Mouse (Mus musculus) retina, adult 2 months (tissue): ENCODE results near the gene Grin1.

Experiments used
- DNase-seq: peaks from one replicate; pipeline ENCODE4 v3.0.0-alpha.2; 2012; ENCODE audit warnings: low read depth, low spot score

The Grin1 gene

DNA sequence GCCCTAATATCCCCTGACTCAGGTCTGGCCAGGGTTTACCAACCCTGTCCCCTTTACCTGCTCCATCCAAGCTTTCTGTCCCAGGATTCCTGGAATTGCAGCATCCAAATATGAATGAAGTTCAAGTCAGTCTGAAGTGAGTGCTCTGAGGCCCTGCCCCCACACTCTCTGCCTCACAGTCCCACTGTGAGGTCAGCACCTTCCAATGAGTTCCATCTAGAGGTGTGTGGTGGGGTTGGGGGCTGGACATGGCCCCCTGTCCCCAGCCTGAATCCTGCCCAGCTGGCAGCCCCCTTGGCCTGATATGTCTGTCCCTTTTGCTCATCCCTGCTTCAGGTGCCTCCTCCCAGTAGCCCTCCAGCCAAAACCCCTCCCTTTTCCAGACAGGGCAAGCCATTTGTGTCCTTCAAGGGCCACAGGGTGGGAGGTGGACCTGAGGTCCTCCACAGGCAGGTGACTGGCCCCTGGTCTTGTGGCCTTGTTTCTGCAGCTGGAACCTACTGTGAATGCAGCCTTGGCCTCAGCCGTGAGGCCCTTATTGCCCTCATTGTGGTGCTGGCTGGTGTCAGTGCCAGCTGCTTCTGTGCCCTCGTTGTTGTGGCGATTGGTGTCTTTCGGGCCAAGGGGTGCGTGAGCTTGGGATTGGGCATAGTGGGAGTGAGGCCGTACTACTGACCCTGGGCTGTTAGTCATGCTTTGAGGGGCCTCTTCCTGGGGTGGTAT is 30.9 kb downstream of the Grin1 start, which contains the start of gene Tmem210:
Gene Tmem210, plus strand, starts transcription at position 219 of the 723 bp plus-strand sequence.
- no peak for DNase-seq

DNA sequence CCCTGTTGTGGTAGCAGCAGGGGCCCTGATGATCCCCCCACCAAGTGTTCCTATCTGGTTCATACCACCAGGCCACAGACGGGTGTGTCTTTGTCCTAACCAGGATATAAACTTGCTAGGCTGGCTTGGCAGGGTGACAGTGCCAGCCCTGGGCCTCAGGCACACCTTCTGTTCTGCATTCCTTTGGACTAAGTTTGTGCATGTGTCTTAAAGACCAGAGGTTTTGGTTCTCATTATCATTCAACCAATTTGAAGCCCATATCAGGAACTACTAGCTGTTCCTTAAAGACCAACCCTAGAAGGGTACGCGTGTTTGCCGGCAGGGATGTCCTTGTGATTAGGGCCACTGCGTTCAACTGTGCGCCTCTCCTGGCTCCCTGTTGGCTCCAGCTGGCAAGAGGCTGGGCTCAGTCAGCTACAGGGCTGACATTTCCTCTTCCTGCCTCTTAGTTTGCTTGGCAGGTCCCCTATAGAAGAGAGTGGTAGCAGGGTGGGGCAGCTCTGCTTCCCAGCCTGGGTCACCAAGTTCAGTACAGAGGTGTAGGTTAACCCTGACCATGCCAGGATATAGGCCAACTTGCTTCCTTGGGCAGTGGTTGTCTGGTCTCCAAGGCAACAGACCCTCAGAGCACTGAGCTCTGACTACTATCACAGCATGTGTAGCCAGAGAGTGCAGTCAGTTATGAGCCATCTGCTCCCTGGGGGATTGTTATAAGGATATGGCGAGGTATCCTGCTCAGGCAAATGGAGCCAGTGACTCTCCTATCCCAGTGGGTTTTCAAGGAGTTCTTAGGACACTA is 31.9 kb downstream of the Grin1 start:
- DNase-seq = no peak

GRCm38 (mm10) chr2:25286314-25286713 is 32.7 kb downstream of the Grin1 start:
- no peak for DNase-seq

GRCm38 (mm10) chr2:25285551-25285950 is 33.4 kb downstream of the Grin1 start:
- no peak for DNase-seq

DNA sequence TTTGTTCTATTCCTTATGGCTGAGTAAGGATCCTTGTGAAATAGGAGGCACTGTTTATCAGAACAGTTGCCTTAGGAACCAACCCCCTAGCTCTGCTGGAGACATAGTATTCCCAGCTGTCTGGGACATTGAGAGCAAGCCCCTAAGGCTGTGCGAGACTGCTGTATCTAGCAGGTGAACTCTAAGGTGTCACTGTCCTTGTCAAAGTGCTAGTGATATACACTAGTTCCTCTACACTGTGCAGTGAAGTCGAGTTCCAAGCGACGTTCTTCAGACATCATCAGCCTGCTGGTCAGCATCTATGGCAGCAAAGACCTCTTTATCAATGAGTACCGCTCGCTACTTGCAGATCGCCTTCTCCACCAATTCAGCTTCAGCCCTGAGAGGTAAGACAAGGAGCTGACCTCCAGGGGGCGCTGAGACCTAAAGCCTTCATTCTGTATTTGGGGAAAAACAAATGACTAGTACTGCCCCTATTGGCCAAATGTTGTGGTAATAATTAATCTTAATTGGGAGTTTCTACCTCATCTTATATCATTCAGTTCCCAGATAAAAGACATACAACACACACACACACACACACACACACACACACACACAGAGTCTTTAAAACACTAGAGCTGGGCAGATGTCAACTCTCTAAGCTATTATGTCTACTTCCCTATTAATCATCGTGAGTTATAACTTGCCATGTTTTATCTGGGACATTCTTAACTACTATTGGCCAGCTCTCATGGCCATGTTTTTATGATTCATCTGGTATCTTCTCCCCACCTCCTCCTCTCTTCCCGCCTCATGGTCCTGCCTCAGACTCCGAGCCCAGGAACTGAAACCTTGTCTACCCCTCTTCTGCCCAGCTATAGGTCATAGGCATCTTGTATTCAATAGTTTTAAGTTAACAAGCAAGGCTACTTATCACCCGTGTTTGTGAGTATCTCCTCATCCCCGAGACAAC is 39.8 kb downstream of the Grin1 start:
- no peak for DNase-seq

DNA sequence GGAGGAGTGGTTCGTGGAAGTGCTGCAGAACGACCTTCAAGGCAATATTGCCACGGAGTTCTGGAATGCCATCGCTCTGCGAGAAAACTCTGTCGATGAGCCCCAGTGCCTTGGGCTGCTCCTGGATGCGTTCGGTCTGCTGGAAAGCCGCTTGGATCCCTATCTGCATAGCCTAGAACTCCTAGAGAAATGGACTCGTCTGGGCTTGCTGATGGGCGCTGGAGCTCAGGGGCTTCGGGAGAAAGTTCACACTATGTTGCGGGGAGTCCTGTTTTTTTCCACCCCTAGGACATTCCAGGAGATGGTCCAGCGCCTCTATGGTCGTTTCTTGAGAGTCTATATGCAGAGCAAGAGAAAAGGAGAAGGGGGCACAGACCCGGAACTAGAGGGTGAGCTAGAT is 46.0 kb downstream of the Grin1 start:
- no peak for DNase-seq

DNA sequence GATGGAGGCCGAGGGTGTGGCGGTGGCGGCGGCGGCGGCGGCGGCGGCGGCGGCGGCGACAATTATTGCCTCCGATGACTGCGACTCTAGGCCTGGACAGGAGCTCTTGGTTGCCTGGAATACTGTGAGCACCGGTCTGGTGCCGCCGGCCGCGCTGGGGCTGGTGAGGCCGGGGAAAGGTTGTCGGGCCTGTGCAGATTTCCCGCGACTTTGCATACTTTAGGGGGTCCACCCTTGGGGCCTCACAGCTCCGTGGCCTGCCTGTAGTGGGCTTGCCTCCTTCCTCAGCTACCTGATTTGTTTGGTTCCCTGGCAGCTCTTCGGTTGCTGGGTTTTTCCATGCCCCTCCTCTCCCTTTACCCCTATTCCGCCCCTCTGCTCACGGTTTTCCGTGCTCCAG is 46.5 kb downstream of the Grin1 start:
- no peak for DNase-seq

DNA sequence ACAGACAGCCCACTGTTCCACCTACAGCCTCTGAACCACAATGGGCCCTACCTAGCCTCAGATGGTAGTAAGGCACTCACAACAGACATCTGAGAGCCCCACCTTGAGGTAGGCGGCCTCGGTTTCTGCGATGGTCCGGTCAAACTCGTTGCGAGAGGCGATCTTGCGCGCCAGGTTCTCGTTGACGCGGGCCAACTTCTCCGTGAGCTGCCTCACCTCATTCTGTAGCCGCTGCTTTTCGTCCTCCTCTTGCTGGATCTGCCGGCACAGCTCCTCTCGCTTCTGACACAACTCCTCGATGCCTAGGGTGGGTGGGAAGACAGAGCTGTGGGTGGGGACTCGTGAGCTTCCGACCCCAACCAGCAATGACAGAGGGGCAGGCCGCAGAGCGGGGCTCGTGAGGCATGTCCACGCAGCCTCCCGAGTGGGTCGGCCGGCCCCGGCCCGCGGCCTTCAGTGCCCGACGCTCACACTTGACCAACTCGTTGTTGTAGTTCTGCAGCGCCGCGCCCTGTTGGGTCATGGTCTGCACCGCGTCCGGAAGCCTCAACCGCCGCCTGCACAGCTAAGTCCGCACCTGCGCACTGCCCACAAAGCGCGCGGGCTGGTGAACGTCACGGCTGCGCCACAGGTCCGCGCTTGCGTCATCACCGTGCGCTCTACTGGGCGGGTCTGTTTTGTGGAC is 47.0 kb downstream of the Grin1 start, which contains the start of the genes Ssna1 and Anapc2:
Gene Ssna1, minus strand, starts transcription at position 612 of the 685 bp plus-strand sequence.
Gene Anapc2, plus strand, starts transcription at position 652 of the 685 bp plus-strand sequence.
- peak; percentile 92 for DNase-seq

DNA sequence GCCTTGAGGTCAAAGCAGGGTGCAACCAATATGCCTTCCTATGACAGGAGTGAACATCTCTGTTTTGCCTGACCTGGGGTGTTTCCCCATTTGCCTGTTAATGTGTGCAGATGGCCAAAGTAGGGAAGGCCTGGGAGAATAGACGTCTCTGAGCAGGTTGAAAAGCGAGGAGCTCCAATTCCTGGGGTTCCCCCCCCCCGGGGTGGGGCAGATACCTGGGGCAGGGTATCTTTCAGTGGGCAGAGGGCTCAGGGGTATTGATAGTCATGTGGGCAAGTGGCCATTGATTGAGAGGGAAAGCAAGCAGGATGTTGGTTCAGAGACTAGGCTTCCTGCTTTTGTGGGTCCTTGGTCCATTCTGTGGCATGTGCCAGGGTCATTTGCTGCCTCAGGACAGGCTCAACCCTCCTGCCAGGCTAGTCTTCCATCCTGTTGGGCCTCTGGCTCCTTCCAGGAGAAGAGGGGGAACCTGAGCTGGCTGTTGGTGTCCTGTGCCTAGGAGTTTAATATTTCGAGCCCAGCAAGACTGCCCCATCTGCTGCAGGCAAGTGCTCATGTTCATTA is 51.2 kb downstream of the Grin1 start:
- no peak for DNase-seq

DNA sequence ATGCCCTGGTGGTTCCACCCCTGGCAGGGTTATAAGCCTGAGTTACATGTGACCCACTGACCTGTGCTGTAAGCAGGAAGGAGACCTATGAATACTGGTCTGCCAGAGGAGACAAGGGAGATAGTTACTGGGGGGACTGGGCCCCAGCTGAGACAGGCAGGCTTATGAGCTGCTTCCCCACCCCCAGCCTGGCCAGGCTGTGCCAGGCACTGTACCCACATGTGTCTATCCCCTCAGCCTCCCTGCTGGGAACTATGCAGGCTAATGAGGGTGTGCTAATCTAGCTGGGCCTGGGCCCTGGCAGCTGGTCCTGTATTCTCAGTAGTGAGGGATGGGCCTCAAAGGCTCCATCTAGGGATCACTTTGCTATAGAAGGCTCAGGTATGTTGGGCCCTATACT is 51.7 kb downstream of the Grin1 start:
- DNase-seq = no peak

DNA sequence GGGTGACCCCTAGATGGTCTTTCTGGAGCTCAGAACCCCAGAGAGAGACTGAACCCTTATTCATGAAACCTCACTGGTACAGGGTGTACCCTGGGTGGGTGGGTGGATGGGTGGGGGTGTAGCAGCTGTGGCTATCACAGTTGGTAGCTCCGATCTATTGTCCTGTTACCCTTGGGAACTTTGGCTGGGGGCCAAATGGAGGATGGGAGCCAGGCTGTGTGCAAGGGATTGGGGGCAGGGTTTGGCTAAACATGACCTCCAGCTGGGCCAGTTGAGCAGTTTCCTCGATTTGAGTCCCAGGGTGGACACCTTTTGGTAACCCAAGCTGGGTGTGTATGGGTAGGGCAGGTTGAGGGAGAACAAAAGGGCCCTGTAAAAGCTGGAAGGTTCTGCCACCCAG is 52.3 kb downstream of the Grin1 start:
- no peak for DNase-seq

GRCm38 (mm10) chr2:25265897-25266656 is 52.9 kb downstream of the Grin1 start:
- no peak for DNase-seq

- no peak for DNase-seq
These were observed 54.1 kb downstream of the Grin1 start for GRCm38 (mm10) chr2:25264851-25265250.

GRCm38 (mm10) chr2:25264286-25264660 is 54.7 kb downstream of the Grin1 start:
- no peak for DNase-seq

GRCm38 (mm10) chr2:25263623-25264285 is 55.2 kb downstream of the Grin1 start:
- no peak for DNase-seq

DNA sequence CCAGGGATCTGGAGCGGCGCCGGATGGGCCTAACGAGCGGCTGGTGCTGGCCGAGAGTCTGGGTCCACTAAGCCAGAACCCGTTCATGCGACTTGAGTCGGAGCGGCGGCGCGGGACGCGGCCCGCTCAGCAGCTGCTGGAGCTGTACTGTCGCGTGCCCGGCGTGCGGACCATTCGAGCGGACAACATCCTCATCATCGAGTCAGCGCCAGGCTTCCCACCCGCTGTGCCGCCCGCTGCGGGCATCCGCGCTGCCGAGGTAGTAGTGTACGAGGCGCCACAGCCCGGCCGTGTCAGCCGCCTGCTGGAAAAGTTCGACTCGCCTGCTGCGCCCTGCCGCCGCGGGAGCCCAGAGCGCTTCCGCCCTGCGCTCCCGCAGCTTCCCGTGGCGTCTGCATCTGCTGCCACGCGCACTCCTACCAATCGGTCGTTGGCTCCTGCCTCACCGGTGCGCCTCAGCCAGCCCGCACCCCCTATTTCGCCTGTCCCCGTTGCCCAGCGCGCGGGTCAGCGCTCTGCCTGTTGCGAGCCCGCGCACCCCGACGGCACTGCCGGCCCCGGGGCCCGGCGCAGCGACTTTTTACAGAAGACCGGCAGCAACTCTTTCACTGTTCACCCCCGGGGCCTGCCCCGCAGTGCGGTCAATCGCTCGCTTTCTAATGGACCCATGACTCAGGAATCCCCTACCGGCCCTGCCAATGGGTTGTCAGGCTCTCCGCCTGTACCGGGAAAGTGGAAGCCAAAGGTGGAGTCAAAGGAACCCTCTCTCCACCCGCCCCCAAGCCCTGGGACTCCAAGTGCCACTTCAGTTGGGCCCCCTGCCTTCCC is 56.0 kb downstream of the Grin1 start:
- DNase-seq = no peak

DNA sequence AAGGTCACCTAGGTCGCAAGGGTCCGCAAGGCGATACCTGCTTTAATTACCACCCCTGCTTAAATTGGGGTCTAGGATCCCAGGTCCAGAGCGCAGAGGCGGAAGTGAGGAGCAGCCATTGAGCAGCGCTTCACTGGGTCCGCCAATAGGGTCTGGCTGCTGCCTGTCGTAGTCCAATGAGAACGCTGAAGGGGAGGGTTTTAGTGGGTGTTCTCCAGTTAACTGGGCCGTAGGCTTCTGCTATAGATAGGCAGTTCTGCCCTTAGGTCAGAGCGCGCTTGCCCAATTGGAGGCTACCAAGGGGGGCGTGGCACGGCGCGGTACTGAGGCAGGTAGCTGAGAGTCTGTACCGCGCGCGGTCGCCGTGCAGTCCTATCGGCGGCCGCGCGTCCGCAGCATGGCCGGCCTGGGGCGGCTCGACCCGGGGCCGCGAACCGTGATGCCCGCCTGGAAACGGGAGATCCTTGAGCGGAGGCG is 56.7 kb downstream of the Grin1 start, which contains the start of gene Tprn:
Gene Tprn, plus strand, starts transcription at position 328 of the 477 bp plus-strand sequence.
- peak; percentile 87 for DNase-seq

- DNase-seq = no peak
These were observed 57.1 kb downstream of the Grin1 start for GRCm38 (mm10) chr2:25261870-25262269.
